Mouse (Mus musculus): ENCODE measurements around the gene Rnf111. TPM values are rescaled to one million over a fixed set of nuclear protein-coding genes. Genes with fewer than 3 reads are reported as not detected.
"Not testable (repeated sequence)": the region's sequence is repeated elsewhere in the genome, so short reads cannot be mapped to it uniquely, and the experiment has no call there.

Rnf111 gene
- total RNA-seq, 2 experiments from 2014 or later: 20.1 to 20.2 TPM

GRCm38 (mm10) chr9:70496990-70497389 lies 6.5 kb downstream of the Rnf111 start:
- DNase-seq: no peak

DNA sequence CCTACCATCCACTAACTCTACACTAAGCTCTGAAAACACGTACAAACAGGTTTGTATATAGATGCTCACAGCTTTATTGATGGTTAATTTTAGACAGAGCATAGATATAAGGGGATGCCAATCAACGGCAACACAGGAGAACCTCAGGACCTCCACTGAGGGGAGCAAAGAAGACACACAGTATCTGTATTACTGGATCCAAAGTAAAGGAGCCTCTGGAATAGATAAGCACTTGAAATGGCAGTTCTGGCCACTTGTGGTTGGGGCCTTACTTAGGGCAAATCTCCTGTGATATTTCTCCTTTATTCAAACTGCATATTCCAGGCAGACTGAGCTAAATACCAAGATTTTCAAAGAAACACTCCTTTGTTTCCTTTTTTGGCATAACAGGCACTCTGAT lies 10.5 kb downstream of the Rnf111 start:
- DNase-seq: no peak

GRCm38 (mm10) chr9:70491176-70491575 lies 12.3 kb downstream of the Rnf111 start:
- no peak for DNase-seq

- DNase-seq: no peak
Measured at GRCm38 (mm10) chr9:70487401-70487800, 16.1 kb downstream of the Rnf111 start.

DNA sequence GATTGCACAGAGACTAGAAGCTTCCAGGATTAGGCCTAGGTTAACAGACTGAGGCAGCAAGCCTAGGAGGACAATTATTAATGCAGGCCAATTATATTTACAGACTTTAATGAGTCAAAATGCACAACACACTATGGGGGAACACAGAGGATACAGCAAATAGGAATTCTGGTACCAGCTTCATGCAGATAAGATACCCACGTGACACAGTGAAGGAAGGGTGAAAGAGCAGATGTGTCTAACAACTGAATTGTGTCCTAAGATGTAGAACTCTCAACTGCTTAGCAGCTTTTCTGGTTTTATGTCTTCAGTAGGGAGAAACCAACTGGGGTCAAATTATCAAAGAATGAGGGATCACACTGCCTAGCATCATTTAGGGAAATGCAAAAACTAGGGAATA lies 17.7 kb downstream of the Rnf111 start:
- no peak for DNase-seq

GRCm38 (mm10) chr9:70483495-70483894 lies 20.0 kb downstream of the Rnf111 start:
- no peak for DNase-seq

- DNase-seq: no peak
Measured at GRCm38 (mm10) chr9:70481872-70482271, 21.7 kb downstream of the Rnf111 start.

- no peak for DNase-seq
Measured at GRCm38 (mm10) chr9:70477229-70477628, 26.3 kb downstream of the Rnf111 start.

DNA sequence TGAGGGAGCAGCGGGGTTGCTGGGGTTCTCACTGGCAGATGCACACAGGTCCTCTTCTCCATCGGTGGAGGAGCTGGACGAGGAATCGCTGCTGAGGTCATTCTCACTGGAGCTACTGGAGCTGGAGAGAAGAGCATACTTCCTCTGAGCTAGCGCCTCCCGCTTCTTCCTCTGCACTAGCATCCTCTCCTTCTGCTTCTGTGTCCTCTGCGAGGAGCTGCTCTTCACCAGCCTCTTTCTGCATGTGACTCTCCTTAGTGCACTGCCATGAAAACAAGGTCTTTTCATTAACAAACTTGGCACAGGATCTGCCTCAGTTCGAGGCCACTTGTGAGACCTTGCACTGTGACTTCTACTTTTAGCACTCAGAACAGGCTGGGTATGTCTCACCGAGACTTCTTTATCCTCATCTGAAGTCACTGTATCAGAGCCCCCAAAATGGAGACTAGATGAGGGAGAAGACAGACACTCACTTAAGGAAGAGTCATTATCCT lies 27.7 kb downstream of the Rnf111 start:
- DNase-seq: no peak

GRCm38 (mm10) chr9:70473400-70473799 lies 30.1 kb downstream of the Rnf111 start:
- DNase-seq: no peak

GRCm38 (mm10) chr9:70463091-70463490 lies 40.4 kb downstream of the Rnf111 start:
- not testable (repeated sequence) for DNase-seq

- no peak for DNase-seq
Measured at GRCm38 (mm10) chr9:70452371-70452770, 51.2 kb downstream of the Rnf111 start.

- DNase-seq: no peak
Measured at GRCm38 (mm10) chr9:70449072-70449471, 54.5 kb downstream of the Rnf111 start.

GRCm38 (mm10) chr9:70439959-70440358 lies 63.6 kb downstream of the Rnf111 start:
- peak; percentile 57 to 73 for DNase-seq

DNA sequence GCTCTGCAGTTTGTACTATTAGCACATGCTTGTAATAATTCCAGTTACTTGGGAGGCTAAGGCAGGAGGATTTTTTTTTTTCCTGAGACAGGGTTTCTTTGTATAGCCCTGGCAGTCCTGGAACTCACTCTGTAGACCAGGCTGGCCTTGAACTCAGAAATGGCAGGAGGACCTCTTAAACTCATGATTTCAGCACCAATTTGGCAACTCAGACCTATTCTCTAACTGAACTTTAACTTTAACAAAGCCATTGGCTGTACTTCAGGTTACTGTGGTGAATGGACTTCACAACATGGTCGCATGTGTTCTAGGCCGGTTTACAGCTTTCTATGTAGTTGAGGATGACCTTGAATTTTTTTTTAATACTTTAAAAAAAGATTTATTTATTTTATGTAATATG lies 80.9 kb downstream of the Rnf111 start:
- DNase-seq: no peak

DNA sequence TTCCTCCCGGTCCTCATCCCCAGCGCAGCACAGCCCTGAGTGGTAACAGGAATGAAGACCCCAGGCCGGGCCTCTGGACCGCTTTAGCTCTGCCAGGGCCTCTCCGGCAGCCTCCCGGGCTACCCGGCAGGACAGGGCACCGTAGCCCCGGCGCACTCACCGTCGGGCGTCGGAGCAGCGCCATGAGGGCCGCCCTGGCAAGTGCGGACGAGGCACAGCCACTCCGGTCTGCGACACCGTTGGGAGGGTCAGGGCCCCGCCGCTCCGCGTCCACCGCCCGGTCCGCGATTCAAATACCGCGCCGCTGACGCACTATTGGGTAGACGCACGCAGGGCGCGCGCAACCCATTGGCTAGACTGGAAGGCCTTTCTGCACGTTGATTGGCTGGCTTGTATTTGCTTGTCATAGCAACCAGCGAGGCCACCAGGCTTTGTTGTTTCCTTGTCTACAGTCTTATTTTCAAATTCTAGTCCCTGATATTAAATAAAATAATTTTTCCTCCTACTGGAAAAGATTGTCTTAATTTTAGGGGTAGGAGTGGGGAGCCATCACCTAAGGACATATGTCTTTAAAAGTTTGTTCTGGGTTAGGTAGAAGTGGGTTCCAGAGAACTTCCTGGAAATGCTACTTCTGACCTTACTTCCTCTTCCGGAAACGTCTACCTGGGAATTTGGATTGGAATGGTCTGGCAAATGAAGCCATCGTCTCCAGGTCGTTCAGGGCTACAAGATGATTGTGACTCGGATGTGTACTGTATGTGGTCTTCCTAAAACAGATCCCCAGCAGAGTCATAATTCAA lies 82.1 kb downstream of the Rnf111 start, which contains the start of gene Ccnb2:
TSS of gene Ccnb2 (minus strand) at position 291 of the 800 bp plus-strand sequence.
- peak; percentile 86 to 89 for DNase-seq

GRCm38 (mm10) chr9:70416412-70416811 lies 87.1 kb downstream of the Rnf111 start:
- DNase-seq: no peak

DNA sequence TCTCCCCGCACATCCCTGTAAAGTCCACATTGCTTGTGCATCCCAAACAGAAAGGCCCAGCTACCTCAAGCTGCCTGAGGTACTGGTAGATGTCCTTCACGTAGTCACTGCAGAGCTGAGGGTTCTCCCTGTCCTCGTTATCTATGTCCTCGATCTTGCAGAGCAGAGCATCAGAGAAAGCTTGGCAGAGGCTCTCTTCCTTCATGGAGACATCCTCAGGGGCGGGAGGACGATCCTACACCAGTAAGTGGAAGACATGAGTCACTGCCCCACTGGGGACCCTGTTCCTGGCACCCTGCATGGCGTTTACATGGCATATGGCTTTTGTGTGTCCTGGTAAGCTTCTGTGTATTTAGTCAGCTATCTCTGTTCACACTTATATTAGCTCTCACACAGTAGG lies 90.5 kb downstream of the Rnf111 start:
- no peak for DNase-seq

GRCm38 (mm10) chr9:70410668-70411067 lies 92.9 kb downstream of the Rnf111 start:
- DNase-seq: peak in 1 of 2 experiments; percentile 13

- no peak for DNase-seq
Measured at GRCm38 (mm10) chr9:70409743-70410142, 93.8 kb downstream of the Rnf111 start.

GRCm38 (mm10) chr9:70408791-70409190 lies 94.7 kb downstream of the Rnf111 start:
- peak; percentile 18 to 49 for DNase-seq

DNA sequence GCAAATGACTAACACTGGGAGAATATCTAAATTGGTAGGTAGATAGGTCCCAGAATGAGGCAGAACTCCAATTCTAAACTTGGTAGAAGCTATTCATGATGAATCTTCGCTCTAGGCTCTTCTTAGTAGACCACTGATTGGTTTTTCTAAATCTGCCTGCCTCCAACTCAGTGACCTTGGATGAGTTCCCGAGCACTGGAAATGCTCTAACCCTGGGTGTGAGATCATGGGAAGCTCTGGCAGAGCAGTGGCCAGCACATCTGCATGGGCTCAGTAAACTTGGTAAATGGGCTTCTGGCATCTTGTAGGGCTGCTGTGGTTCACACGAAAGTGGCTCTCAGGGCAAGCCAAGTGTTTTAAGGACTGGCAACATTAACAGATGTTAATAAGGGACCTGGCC lies 96.9 kb downstream of the Rnf111 start:
- DNase-seq: peak in 1 of 2 experiments; percentile 32

DNA sequence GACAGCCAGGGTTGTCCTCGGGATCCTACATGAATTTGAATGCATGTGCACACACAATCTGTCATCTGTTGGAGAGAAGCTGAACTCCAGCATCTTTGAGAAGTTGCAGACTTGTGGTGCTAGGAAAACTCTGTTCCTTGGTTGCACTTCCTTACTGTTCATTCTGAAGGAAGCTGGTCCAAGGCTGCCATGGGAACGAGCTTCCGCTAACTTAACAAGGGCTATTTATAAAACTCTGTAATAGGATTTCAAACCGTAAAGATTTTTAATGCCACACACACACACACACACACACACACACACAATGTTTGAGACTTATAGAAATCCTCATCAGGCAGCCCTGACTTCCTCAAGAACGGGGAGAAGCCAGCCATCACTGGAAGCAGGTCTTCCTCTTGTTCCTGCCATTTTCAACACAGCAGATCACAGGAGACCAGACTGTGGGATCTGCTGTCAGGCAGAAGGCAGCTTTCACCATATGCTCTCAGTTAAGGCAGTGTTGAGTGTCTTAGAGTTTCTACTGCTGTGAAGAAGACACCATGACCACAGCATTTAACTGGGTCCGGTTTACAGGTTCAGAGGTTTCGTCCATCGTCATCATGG lies 101.5 kb downstream of the Rnf111 start:
- DNase-seq: no peak

DNA sequence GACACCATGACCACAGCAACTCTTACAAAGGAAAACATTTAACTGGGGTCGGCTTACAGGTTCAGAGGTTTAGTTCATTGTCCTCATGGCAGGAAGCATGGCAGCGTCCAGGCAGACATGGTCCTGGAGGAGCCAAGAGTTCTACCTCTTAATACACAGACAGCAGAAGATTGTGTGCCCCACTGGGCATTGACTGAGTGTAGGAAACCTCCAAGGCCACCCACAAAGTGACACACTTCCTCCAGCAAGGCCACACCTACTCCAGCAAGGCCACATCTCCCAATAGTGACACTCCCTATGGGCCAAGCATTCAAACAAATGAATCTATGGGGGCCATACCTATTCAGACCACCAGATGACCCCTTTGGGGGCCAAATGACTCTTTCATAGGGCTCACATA lies 107.4 kb downstream of the Rnf111 start:
- no peak for DNase-seq

All from heart, adult 18-20 months (tissue).